Comparison of ENCODE assay signal across 8 mouse cellular contexts in the genomic region with DNA sequence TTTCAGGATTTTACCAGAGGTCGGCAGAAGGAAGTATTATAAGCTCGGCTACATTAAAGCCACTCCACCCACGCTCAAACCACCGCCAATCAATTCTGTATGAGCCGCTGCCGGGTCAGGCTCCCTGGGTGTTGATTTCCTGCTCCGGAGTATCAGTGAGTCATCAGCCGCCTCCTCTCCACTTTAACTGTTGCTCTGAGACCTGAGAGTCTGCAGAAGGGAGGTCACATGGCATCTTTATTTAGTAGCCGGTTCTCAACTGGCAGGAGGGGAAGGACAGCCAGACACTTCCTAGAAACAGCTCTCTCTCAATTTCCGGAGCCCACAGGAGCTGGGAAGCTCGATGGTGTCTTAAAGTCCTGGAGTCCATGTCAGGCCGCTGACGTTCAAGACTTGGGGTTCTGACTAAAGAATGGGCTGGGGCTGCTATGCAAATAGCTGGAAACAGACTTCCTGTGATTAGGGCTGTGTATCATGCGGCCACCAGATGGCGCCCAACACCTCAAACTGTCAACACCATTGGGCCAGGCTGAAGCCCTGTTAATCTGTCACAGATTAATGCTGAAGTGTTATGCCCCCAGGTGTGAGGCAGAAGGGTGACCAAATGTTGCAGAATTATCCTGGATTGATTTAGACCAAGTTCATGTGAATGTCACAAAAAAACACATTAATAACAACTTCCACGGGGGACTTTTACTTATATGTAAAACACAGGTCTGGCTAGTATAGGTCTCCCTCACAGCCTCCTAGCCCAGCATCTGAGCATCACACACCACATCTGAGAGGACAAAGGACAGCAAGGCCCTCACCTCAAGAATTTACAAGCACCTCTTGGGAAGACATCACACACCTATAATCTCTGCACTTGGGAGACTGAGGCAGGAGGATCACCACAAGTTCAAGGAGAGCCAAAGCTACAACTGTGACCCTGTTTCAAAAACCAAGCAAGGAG.
DNase-seq lines count a peak whose midpoint lies in the region; ATAC-seq lines count a peak whose summit lies in the region.

No protein-coding gene starts in this region.

- no peaks in the 10 kb centered on the region for H3K36me3 ChIP-seq in forebrain, embryonic 14.5 days (ENCODE audit: control insufficient read depth, insufficient read depth, low read length)
- no peaks in the 10 kb centered on the region for H3K36me3 ChIP-seq in neural tube, embryonic 15.5 days

- no peaks in the 10 kb centered on the region for H3K27me3 ChIP-seq in forebrain, embryonic 14.5 days (replicated peaks; ENCODE audit: control insufficient read depth, insufficient read depth, low read length)
- H3K27me3 ChIP-seq in neural tube, embryonic 15.5 days (replicated peaks), result no peaks in the 10 kb centered on the region

- H3K4me1 ChIP-seq in forebrain, embryonic 14.5 days (ENCODE audit: control insufficient read depth, insufficient read depth, low read length), result 0 out of 2 replicates have a peak, but pooled peaks cover 3% of the 10 kb centered on the region
- H3K4me1 ChIP-seq in neural tube, embryonic 15.5 days, result peaks cover 14% of the 10 kb centered on the region

- peak; percentile 87 for ATAC-seq in cerebellum, adult (ENCODE audit: insufficient number of reproducible peaks, low FRiP score, low TSS enrichment)
- peak; percentile 86 for ATAC-seq in forebrain, embryonic 14.5 days
- ATAC-seq in neural tube, embryonic 15.5 days (ENCODE audit: low FRiP score), result peak; percentile 91

- peak; percentile 85 for DNase-seq in ES-CJ7 (ENCODE audit: low read depth, low spot score)
- DNase-seq in forebrain, embryonic 14.5 days (ENCODE audit: low spot score), result peak; percentile 89
- DNase-seq in heart, postnatal 14 days, result peak; percentile 83 to 86
- peak; percentile 86 for DNase-seq in layer of hippocampus, adult 11-12 months (ENCODE audit: low spot score)
- DNase-seq in lung, adult 18-20 months, result peak; percentile 77 to 82
- peak; percentile 50 for DNase-seq in testis, postnatal 14 days (ENCODE audit: low spot score)

- intact Hi-C loops in heart, postnatal 14 days (cut with DNase I), result loop anchor here (1.0 to 2.0 kb wide), 2 partner anchors 36 to 91 kb away; no protein-coding TSS in a partner anchor

- H3K4me3 ChIP-seq in forebrain, embryonic 14.5 days (ENCODE audit: low read depth, low read length), result no peak overlapping the region
- peak overlapping the region; percentile 28 for H3K4me3 ChIP-seq in neural tube, embryonic 15.5 days (replicated peaks)

- no peak overlapping the region for H3K9ac ChIP-seq in forebrain, embryonic 14.5 days (ENCODE audit: low read length)
- H3K9ac ChIP-seq in neural tube, embryonic 15.5 days (replicated peaks), result peak overlapping the region; percentile 28; the same call in 1 of the 2 replicates

- WGBS in forebrain, embryonic 14.5 days, result 21% methylated on average over 16 of the region's 16 CpGs
- 12% methylated on average over 16 of the region's 16 CpGs for WGBS in neural tube, embryonic 15.5 days

- H3K27ac ChIP-seq in forebrain, embryonic 14.5 days (ENCODE audit: low read depth, low read length), result no peak overlapping the region
- H3K27ac ChIP-seq in neural tube, embryonic 15.5 days (replicated peaks), result 0 out of 2 replicates have a peak overlapping the region, but pooled peaks have one; percentile 45

- peak overlapping the region; percentile 42 for H3K4me2 ChIP-seq in forebrain, embryonic 14.5 days (ENCODE audit: low read length)
- peak overlapping the region; percentile 61 for H3K4me2 ChIP-seq in neural tube, embryonic 15.5 days

- no peaks in the 10 kb centered on the region for H3K9me3 ChIP-seq in forebrain, embryonic 14.5 days (replicated peaks; ENCODE audit: control insufficient read depth, low read length)
- H3K9me3 ChIP-seq in neural tube, embryonic 15.5 days (replicated peaks), result no peaks in the 10 kb centered on the region
